Mouse (Mus musculus) liver, embryonic 14.5 days (tissue): Measurements from ENCODE around the gene Ngb. TPM values are rescaled to one million over a fixed set of nuclear protein-coding genes. Genes with fewer than 3 reads are reported as not detected.

ENCODE experiments used
- ATAC-seq: fragments of 200-750 bp; cut with Nextera tagmentation; 2 replicates; pipeline ENCODE4 v1.8.0; 2017; ENCODE audit warnings: moderate number of reproducible peaks, mild to moderate bottlenecking, moderate library complexity; ENCODE audit not compliant: insufficient read depth
- DNase-seq, 3 experiments: peaks; one replicate each; pipeline ENCODE4 v3.0.0-alpha.2; 2012 to 2013; ENCODE audit warnings: low read depth in 3 of 3, low spot score in 3 of 3
- H3K27ac ChIP-seq: fragments of 300-500 bp; sonication (generic); 2 replicates; pipeline ENCODE4 v1.5.1; 2014; ENCODE audit warnings: moderate library complexity, mild to moderate bottlenecking, control low read depth, inconsistent platforms
- H3K27me3 ChIP-seq: fragments of 300-500 bp; sonication (generic); 2 replicates; pipeline ENCODE4 v1.6.1; 2014; ENCODE audit warnings: mild to moderate bottlenecking, low read length, moderate library complexity; ENCODE audit not compliant: control insufficient read depth, insufficient read depth
- H3K36me3 ChIP-seq: fragments of 300-500 bp; sonication (generic); replicated peaks from 2 replicates; pipeline ENCODE4 v1.6.1; 2014; ENCODE audit warnings: low read depth; ENCODE audit not compliant: control insufficient read depth, insufficient read depth
- H3K4me1 ChIP-seq, 2 experiments: fragments of 200-500 bp in 1 of 2; fragments of 300-500 bp in 1 of 2; sonication (generic) in 1 of 2; replicated peaks; 2 replicates each; pipeline ENCODE4 v1.6.1; 2012 to 2014; ENCODE audit warnings: antibody characterized with exemption in 1 of 2, inconsistent platforms in 1 of 2, low read length in 1 of 2; ENCODE audit not compliant: control insufficient read depth in 2 of 2, insufficient read depth in 2 of 2
- H3K4me2 ChIP-seq: fragments of 300-500 bp; sonication (generic); 2 replicates; pipeline ENCODE4 v1.6.1; 2014; ENCODE audit warnings: low read depth, mild to moderate bottlenecking, control low read depth, moderate library complexity
- H3K4me3 ChIP-seq, 2 experiments: fragments of 200-500 bp in 1 of 2; fragments of 300-500 bp in 1 of 2; sonication (generic) in 1 of 2; 2 replicates each; pipeline ENCODE4 v1.5.1; 2012 to 2014; ENCODE audit warnings: low read depth in 2 of 2, low read length in 2 of 2, mild to moderate bottlenecking in 2 of 2, control low read depth in 1 of 2, inconsistent platforms in 1 of 2, moderate library complexity in 1 of 2; ENCODE audit not compliant: insufficient read depth in 1 of 2
- H3K9ac ChIP-seq: fragments of 300-500 bp; sonication (generic); replicated peaks from 2 replicates; pipeline ENCODE4 v1.6.1; 2014; ENCODE audit warnings: mild to moderate bottlenecking, control low read depth, moderate library complexity
- H3K9me3 ChIP-seq: fragments of 300-500 bp; sonication (generic); 2 replicates; pipeline ENCODE4 v1.6.1; 2016; ENCODE audit warnings: low read length, mixed read lengths; ENCODE audit not compliant: control insufficient read depth
- CTCF ChIP-seq: IDR thresholded peaks from 2 replicates; pipeline ENCODE4 v1.5.1; 2016; ENCODE audit warnings: antibody characterized with exemption, low read depth, control low read depth
- EP300 ChIP-seq: IDR thresholded peaks from 2 replicates; pipeline ENCODE4 v1.6.1; 2016; ENCODE audit warnings: antibody characterized with exemption, low read depth
- WGBS: fragments of 180-500 bp; shearing (Covaris S2); extraction: QIAGEN DNeasy Blood & Tissue Kit; methylation state at CpG from one replicate; pipeline ENCODE4 v1.1.7; 2014; ENCODE audit not compliant: insufficient replicate concordance; 5-methylcytosine and 5-hydroxymethylcytosine counted together
- polyA plus RNA-seq, 2 experiments: library from polyadenylated mRNA; depleted of rRNA in 1 of 2; stranded (reverse) in 1 of 2; unstranded in 1 of 2; fragments of >200 nt; fragmentation: Nextera tagmentation in 1 of 2; extraction: Ambion mirVana in 1 of 2; gene quantifications; 2 replicates each; pipeline versions ENCODE4 v1.2.1 to v1.2.3; 2012 to 2014

The Ngb gene
- polyA plus RNA-seq, 2 experiments = 0.04 to 0.11 TPM

DNA sequence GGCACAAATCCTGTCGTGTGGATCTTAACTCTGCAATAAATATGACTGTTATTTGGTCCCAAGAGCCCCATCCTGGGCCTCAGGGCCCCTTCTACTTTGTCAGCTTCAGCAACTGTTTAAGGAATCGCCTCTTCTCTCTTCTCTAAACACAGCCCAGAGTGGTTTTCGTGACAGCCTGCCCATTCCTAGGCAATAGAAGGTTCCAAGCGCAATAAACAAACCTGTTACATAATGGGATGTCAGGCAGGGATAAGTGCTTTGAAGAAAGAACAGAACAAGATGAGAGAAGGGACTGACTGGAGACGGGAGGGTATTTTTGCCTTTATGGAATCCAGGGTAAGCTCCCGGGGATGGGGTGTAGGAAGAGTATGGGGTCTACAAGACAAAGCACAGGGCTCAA is 8.7 kb downstream of the Ngb start:
- no peaks in the 10 kb centered on the region for H3K27me3 ChIP-seq

DNA sequence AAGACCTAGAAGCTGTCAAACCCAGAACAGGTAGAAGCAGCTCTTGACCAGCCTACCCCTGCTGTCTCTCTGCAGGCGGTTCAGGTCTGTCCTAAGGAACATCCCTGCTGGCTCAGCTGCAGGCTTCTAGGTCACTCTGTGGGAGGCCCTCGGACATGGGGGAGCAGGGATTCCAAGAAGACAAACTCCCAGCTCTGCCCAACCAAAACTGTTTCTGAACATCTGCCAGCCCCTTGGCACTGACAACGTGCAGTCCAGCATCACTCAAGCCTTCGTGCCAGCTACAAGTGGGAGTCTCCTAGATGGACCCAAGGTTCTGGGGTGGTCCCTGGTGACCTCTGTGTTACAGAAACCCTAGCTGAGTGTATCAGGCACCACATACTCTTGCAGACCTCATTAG is 9.1 kb downstream of the Ngb start:
- Histone ChIP-seq H3K36me3 (no peaks in the 10 kb centered on the region), H3K27me3 (no peaks in the 10 kb centered on the region), H3K27ac (no peak overlapping the region), H3K4me2 (no peak overlapping the region), H3K9ac (no peak overlapping the region), H3K4me3 (no peak overlapping the region), H3K4me1 (no peaks in the 10 kb centered on the region), H3K9me3 (no peaks in the 10 kb centered on the region)
- 76% methylated on average over 4 of the region's 4 CpGs for WGBS
- ATAC-seq (no peak), DNase-seq (no peak)
- TF ChIP-seq EP300 = no peak
- TF ChIP-seq CTCF = no peak

More for the DNA sequence above, 8.7 kb downstream of the Ngb start:
- no peaks in the 10 kb centered on the region for H3K4me1 ChIP-seq
- no peak overlapping the region for H3K9ac ChIP-seq
- ATAC-seq (no peak), DNase-seq (no peak)
- no peak overlapping the region for H3K4me2 ChIP-seq
- H3K36me3 ChIP-seq = no peaks in the 10 kb centered on the region
- H3K9me3 ChIP-seq = no peaks in the 10 kb centered on the region
- TF ChIP-seq CTCF (no peak), EP300 (no peak)
- no peak overlapping the region for H3K4me3 ChIP-seq
- H3K27ac ChIP-seq = no peak overlapping the region
- 43% methylated on average over 6 of the region's 6 CpGs for WGBS

DNA sequence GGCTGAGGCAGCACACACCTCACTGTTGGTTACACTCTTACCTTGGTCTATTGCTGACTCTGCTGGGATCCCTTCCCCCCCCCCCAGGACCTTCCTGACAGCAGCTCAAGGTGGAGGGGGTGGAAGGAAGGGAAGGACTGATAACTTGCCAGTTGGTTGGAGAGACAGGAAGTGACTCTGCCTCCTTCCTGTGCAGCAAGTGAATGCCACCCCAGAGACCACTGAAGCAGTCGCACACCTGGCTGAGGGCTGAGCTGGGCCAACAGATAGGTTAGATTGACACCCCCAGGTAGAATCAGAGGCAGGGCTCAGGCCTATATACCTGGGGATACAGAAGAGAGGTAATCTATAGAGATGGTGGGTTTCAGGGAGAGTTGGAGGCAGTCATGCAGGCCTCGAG is 10.4 kb downstream of the Ngb start:
- Histone ChIP-seq H3K27me3 (no peaks in the 10 kb centered on the region), H3K4me1 (no peaks in the 10 kb centered on the region), H3K9ac (no peak overlapping the region), H3K4me2 (no peak overlapping the region), H3K9me3 (no peaks in the 10 kb centered on the region), H3K4me3 (no peak overlapping the region), H3K36me3 (no peaks in the 10 kb centered on the region), H3K27ac (no peak overlapping the region)
- WGBS = 43% methylated on average over 2 of the region's 2 CpGs
- TF ChIP-seq CTCF (no peak), EP300 (no peak)
- DNase-seq (no peak), ATAC-seq (no peak)

DNA sequence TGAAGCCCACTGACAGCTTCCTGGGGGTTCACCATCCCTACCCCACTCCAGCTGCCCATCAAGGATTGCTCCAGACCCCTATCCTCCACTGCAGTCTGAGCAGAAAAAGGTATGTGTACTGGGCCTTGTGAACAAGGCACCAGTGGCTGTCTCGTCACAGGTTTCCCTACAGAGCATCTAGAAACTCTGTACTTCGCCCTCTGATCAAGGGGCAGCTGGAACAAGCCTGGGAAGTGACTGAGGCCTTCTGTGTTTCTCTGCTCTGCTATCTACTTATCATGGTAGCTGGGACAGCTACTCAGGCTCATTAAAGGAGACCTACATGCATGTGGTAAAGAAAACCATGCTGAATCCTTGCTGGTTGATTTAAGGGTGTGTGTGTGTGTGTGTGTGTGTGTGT is 12.6 kb downstream of the Ngb start:
- Histone ChIP-seq H3K27ac (no peak overlapping the region), H3K36me3 (no peaks in the 10 kb centered on the region), H3K4me3 (no peak overlapping the region), H3K9ac (no peak overlapping the region), H3K4me1 (no peaks in the 10 kb centered on the region), H3K4me2 (no peak overlapping the region), H3K9me3 (no peaks in the 10 kb centered on the region), H3K27me3 (no peaks in the 10 kb centered on the region)
- WGBS = 46% methylated on average over 2 of the region's 2 CpGs
- DNase-seq = no peak
- no peak for ATAC-seq
- TF ChIP-seq EP300 (no peak), CTCF (no peak)

DNA sequence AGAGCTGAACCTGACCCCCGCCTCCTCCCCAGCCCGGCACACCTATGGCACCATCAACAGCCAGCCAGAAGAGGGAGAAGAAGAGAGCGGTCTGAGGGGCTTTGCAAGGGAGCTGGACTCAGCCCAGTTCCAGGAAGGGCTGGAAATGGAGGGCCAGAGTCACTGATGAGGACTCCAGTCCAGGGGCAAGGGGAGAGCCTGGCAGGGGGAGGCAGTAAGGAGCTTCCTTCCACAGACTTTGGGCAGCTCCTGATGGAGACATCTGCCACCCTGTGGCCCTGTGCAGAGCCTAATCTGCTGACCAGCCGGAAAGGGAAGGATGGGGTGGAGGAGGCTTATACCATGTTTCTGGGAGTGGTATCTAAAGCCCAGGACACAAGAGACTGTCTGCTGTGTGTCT is 13.1 kb downstream of the Ngb start:
- ATAC-seq = no peak
- Histone ChIP-seq H3K27me3 (no peaks in the 10 kb centered on the region), H3K4me3 (no peak overlapping the region), H3K4me2 (no peak overlapping the region), H3K4me1 (no peaks in the 10 kb centered on the region), H3K9ac (no peak overlapping the region), H3K36me3 (no peaks in the 10 kb centered on the region), H3K27ac (no peak overlapping the region), H3K9me3 (no peaks in the 10 kb centered on the region)
- DNase-seq = no peak
- WGBS = 53% methylated on average over 4 of the region's 4 CpGs
- TF ChIP-seq CTCF (no peak), EP300 (no peak)
